Mouse (Mus musculus) spleen, postnatal 36 days (tissue): ENCODE data around the gene Smarcd2.
A peak's percentile ranks its signal among the peaks of the same experiment; 100 is the strongest.
"Not testable (repeated sequence)": the region's sequence is repeated elsewhere in the genome, so short reads cannot be mapped to it uniquely, and the experiment has no call there.

Experiments used
- DNase-seq, 2 experiments: peaks; one replicate each; pipeline ENCODE4 v3.0.0; 2022; ENCODE audit warnings: low spot score in 2 of 2, mixed read lengths in 1 of 2

Gene Smarcd2

GRCm38 (mm10) chr11:106246834-106247233 is 25.9 kb downstream of the Smarcd2 start:
- no peak for DNase-seq

GRCm38 (mm10) chr11:106233978-106234377 is 38.8 kb downstream of the Smarcd2 start:
- not testable (repeated sequence) for DNase-seq

- no peak for DNase-seq
Measured at GRCm38 (mm10) chr11:106220603-106221002, 52.2 kb downstream of the Smarcd2 start.

GRCm38 (mm10) chr11:106216730-106217490 is 55.9 kb downstream of the Smarcd2 start, which contains the start of gene Ddx42:
Ddx42 (plus strand) TSS chr11:106216926.
- peak; percentile 89 to 91 for DNase-seq

GRCm38 (mm10) chr11:106215927-106216729 is 56.6 kb downstream of the Smarcd2 start, which contains the start of gene Ccdc47:
Ccdc47 (minus strand) TSS chr11:106216344.
- DNase-seq = peak; percentile 96 to 97

- no peak for DNase-seq
Measured at GRCm38 (mm10) chr11:106215450-106215859, 57.3 kb downstream of the Smarcd2 start.

- DNase-seq = no peak
Measured at GRCm38 (mm10) chr11:106214856-106215255, 57.9 kb downstream of the Smarcd2 start.
